ENCODE assay signal across 22 mouse cellular contexts in the genomic region with DNA sequence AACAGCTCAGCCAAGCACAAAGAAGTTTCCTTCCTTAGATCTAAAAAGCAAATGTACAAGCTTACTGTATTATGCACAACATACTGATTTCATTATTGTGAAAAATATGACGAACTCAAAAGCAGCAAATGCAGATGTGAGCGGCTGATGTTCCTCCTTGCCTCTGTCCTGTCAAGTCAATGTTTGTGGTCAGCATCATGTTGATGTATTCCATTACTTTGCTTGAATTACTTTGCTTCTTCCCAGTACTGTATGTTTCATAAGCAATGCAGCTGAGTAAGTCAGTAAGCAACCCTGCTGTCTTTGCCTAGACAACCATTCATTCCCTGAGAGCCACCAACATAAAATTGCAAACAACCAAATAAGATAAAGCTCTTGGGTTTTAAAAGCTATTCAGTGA. TPM values are rescaled to one million over a fixed set of nuclear protein-coding genes. Genes with fewer than 3 reads are reported as not detected.
"Had no signal": no experiment of that assay in that cellular context is flagged by ENCODE, and none has a peak within 500 bp of the region (broad histone marks: within the 10 kb centered on the region; RNA-seq: fewer than 3 reads in every experiment).

No protein-coding gene starts in this region.

- H3K9me3 ChIP-seq: lung, embryonic 15.5 days; midbrain, embryonic 15.5 days; neural tube, embryonic 13.5 days had no signal

- H3K27me3 ChIP-seq: lung, embryonic 15.5 days; midbrain, embryonic 15.5 days; neural tube, embryonic 13.5 days had no signal

- H3K4me1 ChIP-seq: lung, embryonic 15.5 days; midbrain, embryonic 15.5 days; neural tube, embryonic 13.5 days had no signal

- H3K4me2 ChIP-seq: lung, embryonic 15.5 days; midbrain, embryonic 11.5 days; midbrain, embryonic 15.5 days; neural tube, embryonic 13.5 days had no signal

- DNase-seq: kidney, adult 2 months; kidney, postnatal 25 days; layer of hippocampus, postnatal 36 days; lung, adult 18-20 months; lung, postnatal 14 days; lung, postnatal 4 days; right cerebral cortex, adult 18-20 months; right cerebral cortex, postnatal 14 days; right cerebral cortex, postnatal 4 days; thymus, adult 2 months; thymus, postnatal 14 days had no signal

- H3K4me3 ChIP-seq: layer of hippocampus, adult 2 months; left cerebral cortex, adult 2 months; lung, embryonic 15.5 days; midbrain, embryonic 15.5 days; myocyte; neural tube, embryonic 13.5 days had no signal

- H3K27ac ChIP-seq: kidney, postnatal 0 days; layer of hippocampus, adult 2 months; left cerebral cortex, adult 2 months; liver, embryonic 14.5 days; lung, embryonic 15.5 days; midbrain, embryonic 15.5 days; neural tube, embryonic 13.5 days; stomach, postnatal 0 days had no signal

- ATAC-seq: midbrain, embryonic 15.5 days had no signal

- H3K36me3 ChIP-seq: lung, embryonic 15.5 days; midbrain, embryonic 15.5 days; neural tube, embryonic 13.5 days had no signal

- H3K9ac ChIP-seq: liver, embryonic 14.5 days; lung, embryonic 15.5 days; midbrain, embryonic 15.5 days; neural tube, embryonic 13.5 days had no signal

RNA-seq across cellular contexts. Expression of a gene that starts 7.7 kb away (rescaled TPM):
- total RNA-seq: megakaryocyte-erythroid progenitor cell, adult 5-6 weeks had no signal
